Mouse (Mus musculus) heart, postnatal 0 days (tissue): ENCODE data around the gene Rbm33.

ENCODE experiments used
- CTCF ChIP-seq: IDR thresholded peaks from 2 replicates; pipeline ENCODE4 v1.5.1; 2016; ENCODE audit warnings: antibody characterized with exemption, control low read depth, low read depth
- EP300 ChIP-seq: IDR thresholded peaks from 2 replicates; pipeline ENCODE4 v1.6.1; 2016; ENCODE audit warnings: antibody characterized with exemption, low read depth

DNA sequence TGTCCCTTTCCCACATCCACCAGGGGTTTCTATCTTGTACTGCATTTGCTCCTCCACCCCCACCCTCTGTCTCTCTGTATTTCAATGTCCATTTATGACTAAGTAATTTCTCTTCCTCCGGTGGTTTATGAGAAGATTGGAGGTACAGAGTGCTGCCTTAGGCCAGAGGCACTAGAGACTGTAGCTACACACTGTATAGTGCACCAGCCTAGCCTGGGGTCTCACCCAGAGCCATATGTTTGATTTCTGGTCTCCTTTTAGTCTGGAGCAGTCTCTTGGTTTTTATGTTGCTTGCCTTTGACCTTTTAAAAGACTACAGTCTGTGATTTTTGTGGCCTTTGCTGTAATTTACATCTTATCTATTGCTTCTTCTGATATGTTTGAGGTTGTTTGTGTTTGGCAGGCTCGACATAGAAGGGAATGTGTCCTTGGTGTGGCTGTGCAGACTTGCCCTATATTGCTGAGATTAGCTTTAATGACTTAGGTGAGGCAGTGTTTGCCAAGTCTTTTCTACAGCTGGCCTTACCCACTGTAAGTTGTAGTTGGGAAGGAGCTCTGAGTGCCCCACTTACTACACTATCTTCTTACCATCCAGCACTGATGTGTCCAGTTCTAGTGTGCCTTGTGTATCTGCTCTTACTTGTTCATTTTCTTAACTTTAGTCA is 82.7 kb downstream of the Rbm33 start:
- TF ChIP-seq EP300: no peak
- TF ChIP-seq CTCF: no peak
